Mouse (Mus musculus) T-cell, adult 66 days (primary cell): Measurements from ENCODE around the gene Glb1. TPM values are rescaled to one million over a fixed set of nuclear protein-coding genes. Genes with fewer than 3 reads are reported as not detected.

ENCODE experiments used
- total RNA-seq, 2 experiments: library from RNA; stranded (reverse); gene quantifications; 3 replicates in 1 of 2; 4 replicates in 1 of 2; pipeline ENCODE4 v1.2.4; 2023

Glb1 gene
- total RNA-seq: 10 to 100 TPM; 20.6 to 25.8 TPM

DNA sequence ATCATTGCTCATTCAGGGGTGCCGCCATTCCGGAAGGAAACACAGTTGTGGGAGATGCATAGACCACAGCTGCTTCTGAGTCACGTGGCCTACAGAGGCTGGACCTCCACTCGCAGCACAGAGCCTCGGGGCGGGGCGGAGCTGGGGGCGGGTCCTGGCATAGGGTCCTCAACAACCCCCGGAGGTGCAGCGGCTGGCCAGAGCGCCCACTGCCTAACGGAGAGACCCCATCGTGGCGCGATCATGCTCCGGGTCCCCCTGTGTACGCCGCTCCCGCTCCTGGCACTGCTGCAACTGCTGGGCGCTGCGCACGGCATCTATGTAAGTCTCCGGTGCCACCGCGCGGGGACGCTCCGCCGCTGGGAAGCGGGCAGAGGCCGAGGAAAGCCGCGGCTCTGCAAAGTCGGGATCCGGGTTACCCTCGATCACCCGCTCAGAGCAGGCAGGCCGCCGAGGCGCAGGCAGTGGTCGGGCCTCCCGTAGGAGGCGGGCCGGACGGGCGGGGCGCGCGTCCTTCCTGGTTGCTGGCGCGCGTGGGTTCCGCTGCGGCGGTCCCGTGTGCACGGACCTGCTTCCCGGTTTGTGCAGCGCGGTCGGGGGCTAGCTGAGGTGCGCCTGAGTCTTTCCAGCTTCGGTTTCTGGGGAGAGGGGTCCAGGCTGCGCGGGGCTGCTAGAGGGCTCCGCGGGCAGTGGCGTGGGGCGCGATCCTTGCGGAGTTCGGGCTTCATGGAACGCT, at the start of gene Glb1, which contains the start of gene Tmppe:
Gene Glb1, plus strand, starts transcription at position 128 of the 736 bp plus-strand sequence.
Gene Tmppe, plus strand, starts transcription at position 157 of the 736 bp plus-strand sequence.

DNA sequence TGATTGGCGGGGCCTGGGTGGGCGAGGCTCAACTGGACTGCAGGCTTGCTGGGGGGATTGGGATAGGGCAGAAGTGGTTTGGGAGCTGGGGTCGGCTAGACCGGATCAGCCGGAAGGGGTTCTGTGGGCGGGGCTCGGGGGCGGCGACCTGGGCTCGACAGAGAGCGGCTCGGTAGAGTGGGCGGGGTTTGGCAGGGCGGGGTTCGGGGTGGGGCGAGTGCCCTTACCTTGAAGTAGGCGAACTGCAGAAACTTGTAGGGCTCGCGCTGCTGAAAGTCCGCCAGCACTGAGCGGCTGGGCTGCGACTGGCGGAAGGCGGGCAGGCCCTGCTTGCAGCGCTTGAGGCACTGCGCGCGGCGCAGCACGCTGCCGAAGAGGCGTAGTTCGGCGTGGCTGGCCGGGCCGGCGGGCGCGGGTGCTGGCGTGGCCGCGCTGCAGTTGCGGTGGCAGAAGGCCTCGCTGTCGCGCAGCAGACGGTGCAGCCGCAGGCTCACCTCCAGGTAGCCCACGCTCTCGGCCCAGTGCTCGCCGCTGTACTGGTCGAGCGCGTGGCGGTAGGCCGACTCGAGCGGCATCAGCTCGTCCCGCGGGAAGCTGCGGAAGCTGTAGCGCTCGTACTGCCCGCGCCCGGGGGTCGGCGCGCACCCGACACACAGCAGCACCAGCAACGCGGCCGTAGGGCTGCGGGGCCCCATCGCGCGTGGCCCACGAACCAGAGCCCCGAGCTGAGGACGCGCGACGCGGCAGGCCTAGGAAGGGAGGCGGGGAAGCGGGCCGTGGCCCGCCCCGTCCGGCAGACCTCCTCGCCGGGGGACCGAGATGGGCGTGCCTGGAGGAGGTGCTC, 10.7 kb upstream of the Glb1 start, which contains the start of gene Crtap:
Gene Crtap, minus strand, starts transcription at position 771 of the 844 bp plus-strand sequence.

DNA sequence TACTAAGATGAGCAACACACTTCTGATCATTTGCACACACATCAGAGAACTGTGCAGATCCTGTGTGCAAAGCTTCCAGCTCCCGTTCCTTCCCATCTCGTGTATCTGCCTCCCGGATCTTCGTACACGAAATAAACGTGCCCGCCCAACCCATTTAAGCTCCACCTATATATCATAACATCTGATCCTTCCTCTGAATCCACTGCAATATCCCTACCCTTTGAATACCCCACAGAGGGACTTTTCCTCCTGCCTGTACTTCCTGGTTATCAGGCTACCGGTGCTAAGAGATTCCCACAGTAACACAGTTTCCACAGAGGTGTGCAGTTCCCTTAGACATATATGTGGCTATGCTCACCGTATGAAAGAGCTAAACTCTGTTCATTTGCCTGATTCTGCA, 103.9 kb downstream of the Glb1 start, which contains the start of gene Ccr4:
Gene Ccr4, minus strand, starts transcription at position 101 of the 400 bp plus-strand sequence.

DNA sequence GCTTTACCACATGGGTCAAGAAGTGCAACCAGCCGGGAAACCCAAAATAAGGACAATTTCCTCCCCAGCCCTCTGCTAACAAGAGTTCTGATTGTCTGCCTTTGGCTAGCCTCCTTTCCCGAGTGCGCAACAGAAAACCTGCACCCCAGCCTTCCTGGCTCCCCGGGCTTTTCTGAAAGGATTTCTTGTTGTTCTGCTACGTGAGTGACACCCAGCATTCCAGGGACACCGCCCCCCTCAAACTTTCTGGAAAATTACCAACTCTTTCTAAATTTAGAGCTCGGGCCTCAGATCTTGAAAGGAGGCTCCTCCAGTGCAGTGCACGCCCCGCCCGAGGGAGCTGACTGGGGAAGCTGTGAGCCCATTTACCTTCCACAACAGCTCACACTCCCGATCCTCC, 114.5 kb downstream of the Glb1 start, which contains the start of gene C130032M10Rik:
Gene C130032M10Rik, plus strand, starts transcription at position 334 of the 400 bp plus-strand sequence.

Other genes starting within 250 kb of the Glb1 start
- gene Bcl2a1c, start 70.9 kb upstream of the Glb1 start, total RNA-seq: not detected
- 10 to 100 TPM; 12.4 to 13.8 TPM for gene Crtap, start 10.4 kb upstream of the Glb1 start, total RNA-seq
- 10 to 100 TPM; 19.2 to 20.5 TPM for gene Tmppe, start within 50 bp of the Glb1 start, total RNA-seq
- gene Ccr4, start 103.8 kb downstream of the Glb1 start, total RNA-seq: 1 to 10 TPM; 2.8 to 4.3 TPM
- not detected for gene C130032M10Rik, start 114.6 kb downstream of the Glb1 start, total RNA-seq
- not detected for gene Trim71, start 163.3 kb downstream of the Glb1 start, total RNA-seq
- gene Cnot10, start 239.1 kb downstream of the Glb1 start, total RNA-seq: 10 to 100 TPM; 65.0 to 65.5 TPM